Mouse (Mus musculus) cerebellum, adult 8-10 months (tissue): ENCODE measurements at regions not wholly inside any gene's neighbourhood (a gene's known extent, or its start where the extent isn't known, plus 50 kb on each side); places are given as distances from the start of the nearest gene placed in this dataset.

ENCODE experiments used
- DNase-seq: peaks from one replicate; pipeline ENCODE4 v3.0.0; 2022

- DNase-seq, result peak; percentile 23
Observed at GRCm38 (mm10) chr15:8582676-8583075, 62.9 kb upstream of the Gm2310 start.

- no peak for DNase-seq
Observed at GRCm38 (mm10) chr15:8581146-8581913, 61.6 kb upstream of the Gm2310 start.

- DNase-seq, result no peak
Observed at GRCm38 (mm10) chr15:8580077-8580476, 60.3 kb upstream of the Gm2310 start.

GRCm38 (mm10) chr15:8577480-8577881, 57.7 kb upstream of the Gm2310 start:
- peak; percentile 12 for DNase-seq

- no peak for DNase-seq
Observed at GRCm38 (mm10) chr15:8576975-8577374, 57.2 kb upstream of the Gm2310 start.

GRCm38 (mm10) chr15:8569617-8570016, 49.9 kb upstream of the Gm2310 start:
- DNase-seq, result peak; percentile 25
